Mouse (Mus musculus) skeletal muscle tissue, adult 2 months (tissue): Measurements from ENCODE around the gene Apobec3.

ENCODE experiments used
- DNase-seq: peaks from one replicate; pipeline ENCODE4 v3.0.0-alpha.2; 2012; ENCODE audit warnings: low read depth, low spot score

The Apobec3 gene

DNA sequence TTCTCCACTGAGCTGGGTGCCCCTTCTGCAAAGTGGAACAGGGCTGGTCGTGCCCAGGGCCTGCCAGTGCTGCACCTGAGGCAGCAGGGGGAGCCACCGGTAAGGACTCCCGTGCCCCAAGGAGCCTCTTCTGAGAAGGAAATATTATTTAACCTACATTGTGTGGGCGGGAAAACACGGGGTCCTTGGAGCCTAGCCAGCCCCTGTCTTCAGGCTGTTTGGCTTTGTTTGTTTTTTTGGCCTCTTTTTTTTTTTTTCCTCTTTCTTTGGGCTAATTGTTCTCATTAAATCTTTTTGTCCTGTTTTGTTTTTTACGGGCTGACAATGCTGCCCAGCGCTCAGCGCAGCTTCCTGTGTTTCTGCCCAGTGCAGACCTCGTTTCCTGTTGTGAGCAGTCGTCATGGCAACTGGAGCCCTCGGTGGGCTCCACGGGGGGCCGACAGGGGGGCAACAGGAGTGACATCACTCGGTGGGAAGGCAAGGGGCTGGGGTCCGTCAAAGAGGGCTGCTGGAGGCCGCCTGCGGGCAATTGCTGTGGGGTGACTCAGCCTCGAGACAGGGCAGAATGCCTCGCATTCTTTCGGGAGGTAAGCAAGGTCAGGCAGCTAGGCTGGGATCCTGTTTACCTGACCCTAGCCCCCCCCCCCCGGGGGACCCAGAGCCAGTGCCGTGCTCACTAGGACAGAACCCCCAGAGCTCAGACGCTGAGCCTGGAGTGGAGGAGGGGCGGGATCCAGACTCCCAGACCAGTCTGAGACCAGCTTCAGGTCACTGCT is 59.0 kb downstream of the Apobec3 start:
- DNase-seq = no peak

DNA sequence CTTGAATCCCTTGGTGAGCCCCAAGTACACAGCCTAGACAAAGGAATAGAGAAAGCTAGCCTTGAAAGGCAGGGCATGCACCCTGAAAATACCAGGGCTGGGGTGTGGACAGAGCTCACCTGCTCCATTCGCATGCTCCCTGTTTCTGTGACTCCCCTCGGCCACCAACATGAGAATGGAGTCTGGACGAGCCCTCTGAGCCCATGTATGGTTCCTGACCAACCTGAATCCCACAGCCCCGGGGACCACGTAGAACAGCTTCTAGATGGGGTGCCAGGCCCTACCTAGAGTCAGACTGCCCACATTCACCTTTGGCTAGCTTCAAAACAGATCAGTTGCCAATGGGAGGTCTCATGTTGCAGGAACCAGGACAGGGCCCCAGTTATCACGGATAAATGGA is 59.8 kb downstream of the Apobec3 start:
- no peak for DNase-seq

DNA sequence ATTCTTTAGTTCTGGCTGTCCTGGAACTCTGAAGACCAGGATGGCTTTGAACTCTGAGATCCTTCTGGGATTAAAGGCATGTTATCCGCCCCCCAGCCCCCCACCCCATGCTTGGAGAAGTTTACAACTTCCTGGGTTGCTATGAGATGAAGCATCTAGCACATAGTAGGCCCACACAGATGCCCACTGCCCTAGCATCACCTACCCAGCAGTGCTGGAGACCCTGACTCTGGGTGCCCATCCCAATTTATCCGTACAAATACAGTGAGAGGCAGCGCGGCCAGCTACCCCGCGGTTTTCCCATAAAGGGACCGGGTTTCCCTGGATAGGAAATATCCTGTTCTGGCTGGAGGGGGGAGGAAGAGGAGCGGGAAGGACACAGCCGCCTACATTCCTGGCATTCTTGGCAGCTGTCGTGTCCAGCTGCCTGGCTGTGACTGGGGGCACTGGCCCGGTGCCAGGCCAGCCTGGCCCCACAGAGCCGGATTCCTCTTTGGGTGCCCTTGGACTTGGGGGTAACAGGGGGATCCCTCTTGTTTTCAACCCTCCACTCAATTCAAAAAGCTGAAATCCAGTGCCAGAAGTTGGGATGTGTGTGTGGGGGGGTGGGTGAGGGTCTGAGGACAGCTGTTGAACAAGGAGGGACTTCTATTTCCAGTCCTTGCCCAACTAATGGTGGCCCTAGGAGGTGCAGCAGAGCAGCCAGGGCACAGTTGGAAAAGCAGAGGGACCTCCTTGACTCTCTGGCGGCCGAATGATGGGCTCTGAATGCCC is 60.5 kb downstream of the Apobec3 start:
- DNase-seq = no peak

DNA sequence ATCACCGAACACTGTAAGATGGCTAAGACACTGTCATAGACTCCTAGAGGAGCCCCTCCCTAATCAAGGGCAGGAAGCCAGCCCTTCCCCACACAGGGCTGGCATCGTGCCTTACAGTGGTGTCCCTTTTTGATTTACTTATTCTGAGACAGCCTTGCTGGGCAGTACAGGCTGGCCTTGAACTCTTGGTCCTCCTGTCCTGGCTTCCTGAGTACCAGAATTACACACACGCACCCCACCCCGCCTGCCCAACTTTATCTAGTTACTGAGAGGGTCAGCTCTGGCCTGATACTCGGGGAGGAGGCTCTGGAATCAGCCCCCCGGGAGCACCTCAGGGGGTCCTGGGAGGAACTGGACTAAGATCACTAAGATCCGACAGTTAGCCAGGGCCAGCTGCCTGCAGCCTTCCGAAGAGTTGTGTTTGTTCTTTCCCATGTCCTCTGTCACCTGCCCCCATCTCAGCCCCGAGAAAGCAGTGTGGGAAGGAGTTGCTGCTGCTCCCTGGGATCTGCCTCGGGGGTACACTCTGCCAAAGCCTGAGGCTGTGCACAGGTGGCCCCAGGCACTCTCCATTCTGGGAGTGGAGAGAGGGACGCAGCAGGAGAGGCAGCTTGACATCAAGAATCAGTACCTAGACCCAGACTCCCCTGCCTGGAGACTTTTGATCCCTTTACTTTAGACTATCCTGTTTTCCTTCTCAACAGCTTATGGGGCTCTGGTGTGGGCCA is 61.2 kb downstream of the Apobec3 start:
- no peak for DNase-seq

DNA sequence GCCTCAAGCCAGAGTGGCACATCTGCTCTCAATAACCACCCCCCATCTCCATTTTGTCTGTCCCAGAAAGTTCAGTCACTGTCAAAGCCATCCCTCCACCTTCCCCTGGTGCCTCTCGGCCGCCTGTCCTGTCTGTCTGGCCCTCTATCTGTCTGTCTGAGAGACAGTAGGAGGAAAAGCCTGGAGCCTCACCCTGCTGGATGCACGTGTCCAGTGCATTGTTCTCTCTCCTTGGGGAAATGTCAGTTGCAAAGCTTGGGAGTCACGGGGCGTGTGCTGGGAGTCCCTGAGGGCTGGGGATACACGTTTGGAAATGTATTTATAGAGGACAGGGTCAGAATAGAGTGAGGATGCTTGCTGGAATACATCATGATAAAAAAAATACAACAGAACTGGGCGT is 62.0 kb downstream of the Apobec3 start:
- no peak for DNase-seq

DNA sequence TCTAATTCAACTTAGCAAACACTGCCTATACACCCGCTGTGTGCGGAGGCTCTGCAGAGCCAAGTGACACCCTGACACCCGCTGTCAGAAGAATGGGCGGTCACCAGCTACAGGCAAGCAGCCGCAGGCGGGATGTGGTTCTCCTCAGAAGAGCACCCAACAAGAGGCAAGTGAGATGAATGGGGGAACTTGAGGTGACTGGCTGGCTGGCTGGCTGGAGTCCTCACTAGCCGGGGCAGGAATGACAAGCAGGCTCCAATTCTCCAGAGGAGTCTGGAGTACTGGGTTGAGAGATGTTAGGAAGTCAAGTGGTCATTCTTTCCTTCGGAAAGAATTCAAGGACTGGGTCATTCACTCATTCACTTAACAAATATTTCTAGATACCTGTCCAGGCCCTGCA is 65.1 kb downstream of the Apobec3 start:
- DNase-seq = no peak

DNA sequence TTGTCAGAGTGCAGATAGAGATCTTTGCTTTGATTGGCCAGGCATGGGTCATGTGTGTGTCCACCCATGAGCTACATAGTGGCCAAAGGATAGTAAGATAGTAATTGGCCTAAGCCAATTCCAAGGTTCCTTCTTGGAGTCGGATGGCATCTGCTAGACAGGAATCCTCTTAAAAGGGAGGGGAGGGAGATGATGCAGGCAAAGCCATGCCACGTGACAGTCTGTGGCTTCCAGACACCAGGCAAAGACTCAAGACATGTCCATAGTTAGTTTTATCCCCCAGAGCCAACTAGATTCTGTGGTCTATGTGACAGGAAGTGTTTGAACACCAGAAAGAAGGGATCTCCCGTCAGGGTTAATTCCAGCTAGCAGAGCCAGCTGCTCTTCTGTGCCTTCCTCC is 67.0 kb downstream of the Apobec3 start:
- DNase-seq = no peak

DNA sequence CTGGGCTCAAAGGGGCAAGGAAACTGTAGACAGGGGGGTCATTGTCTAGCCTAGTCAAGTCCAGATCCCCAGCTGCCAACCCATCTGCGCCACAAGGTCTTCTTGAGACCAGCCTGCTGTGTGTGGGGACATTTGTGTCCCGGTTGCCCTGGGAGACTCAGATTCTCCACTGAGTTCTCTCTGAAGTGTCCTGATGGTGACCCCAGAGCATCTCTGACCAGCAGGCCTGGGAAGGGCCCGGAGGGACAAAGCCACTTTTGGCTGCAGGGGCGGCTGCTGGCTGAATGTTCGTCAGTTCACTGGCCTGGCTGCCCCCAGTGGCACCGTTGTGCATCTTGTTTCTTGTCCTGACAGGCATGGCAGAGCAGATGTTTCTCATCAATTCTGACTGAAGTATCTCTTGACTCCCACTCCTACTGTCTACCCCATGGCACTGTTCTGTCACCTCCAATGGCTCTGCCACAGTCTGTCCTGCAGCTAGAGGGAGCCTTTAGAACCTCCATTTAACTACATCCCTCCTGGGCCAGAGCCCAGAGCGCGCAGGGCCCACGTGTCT is 70.0 kb downstream of the Apobec3 start:
- no peak for DNase-seq

DNA sequence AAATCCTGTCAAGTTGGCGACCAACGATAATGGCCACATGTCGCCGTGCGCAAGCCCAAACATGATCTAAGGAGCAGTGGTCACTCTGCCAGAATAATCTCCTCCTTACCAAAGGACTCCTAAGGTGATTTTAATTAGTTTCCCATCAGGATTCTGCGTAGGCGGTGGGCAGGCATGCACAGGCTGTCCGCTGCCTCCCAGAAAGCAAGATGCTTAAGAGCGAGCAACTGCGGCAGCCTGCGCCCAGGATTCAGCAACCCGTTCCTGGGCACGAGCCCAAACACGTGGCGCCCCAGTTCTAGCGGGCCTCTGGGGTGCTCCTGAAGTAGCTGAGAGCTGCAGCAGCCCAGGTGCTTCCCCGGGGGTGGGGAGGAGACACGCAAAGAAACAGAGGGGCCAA is 71.2 kb downstream of the Apobec3 start:
- DNase-seq = no peak

DNA sequence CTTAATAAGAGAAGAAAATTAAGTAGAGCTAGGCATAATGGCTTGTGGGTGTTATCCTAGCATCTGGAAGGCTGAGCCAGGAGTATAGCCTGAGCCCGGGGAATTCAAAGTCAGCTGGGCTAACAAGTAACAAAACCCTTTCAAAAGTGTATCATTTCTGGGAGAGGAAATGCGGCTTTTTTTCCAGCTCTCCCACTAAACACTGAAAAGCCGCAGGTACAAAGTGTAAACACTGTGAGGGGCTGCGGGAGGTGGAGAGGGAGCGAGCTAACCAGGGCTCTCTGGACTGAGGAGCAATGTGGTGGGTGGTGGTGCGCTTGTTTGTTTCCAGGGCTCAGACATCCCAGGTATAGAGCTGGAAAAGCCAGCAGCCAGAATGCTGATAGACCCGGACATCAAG is 72.9 kb downstream of the Apobec3 start:
- no peak for DNase-seq
